Mouse (Mus musculus) megakaryocyte, embryonic 14.5 days (primary cell): ENCODE data around the gene Cabp1. TPM values are rescaled to one million over a fixed set of nuclear protein-coding genes. Genes with fewer than 3 reads are reported as not detected.

Experiments used
- H3K27me3 ChIP-seq: replicated peaks from 2 replicates; pipeline ENCODE3; 2012; ENCODE audit warnings: inconsistent platforms
- H3K36me3 ChIP-seq: replicated peaks from 2 replicates; pipeline ENCODE3; 2012; ENCODE audit warnings: low read length, inconsistent platforms, mixed read lengths
- H3K4me1 ChIP-seq: 2 replicates; pipeline ENCODE4 v1.6.1; 2012; ENCODE audit warnings: inconsistent platforms
- H3K4me3 ChIP-seq: replicated peaks from 2 replicates; pipeline ENCODE3; 2012; ENCODE audit warnings: moderate library complexity, mild to moderate bottlenecking, inconsistent platforms
- H3K9me3 ChIP-seq: 2 replicates; pipeline ENCODE4 v1.6.1; 2012; ENCODE audit warnings: inconsistent platforms
- FLI1 ChIP-seq: IDR thresholded peaks from 2 replicates; pipeline ENCODE4 v1.6.1; 2012; ENCODE audit warnings: low read length, inconsistent platforms, mixed read lengths
- GATA1 ChIP-seq: IDR thresholded peaks from 3 replicates; pipeline ENCODE4 v1.6.1; 2012; ENCODE audit warnings: mixed read lengths, low read length, inconsistent platforms, borderline replicate concordance
- polyA plus RNA-seq: library from polyadenylated mRNA; stranded (reverse); fragments of >175 nt; gene quantifications from 2 replicates; pipeline ENCODE4 v1.2.3, GENCODE M21; 2012; ENCODE audit warnings: low replicate concordance; ENCODE audit not compliant: insufficient read depth

The Cabp1 gene
- polyA plus RNA-seq, 1 experiment, result 1.7 TPM

- TF ChIP-seq FLI1 (no peak), GATA1 (no peak)
- Histone ChIP-seq H3K4me1 (peaks cover 16% of the 10 kb centered on the region), H3K9me3 (peaks cover 4% of the 10 kb centered on the region; the same call in 1 of the 2 replicates), H3K27me3 (peaks cover 65% of the 10 kb centered on the region), H3K4me3 (no peak overlapping the region), H3K36me3 (no peaks in the 10 kb centered on the region)
Measured at GRCm38 (mm10) chr5:115212451-115212850, 18.3 kb upstream of the Cabp1 start.

GRCm38 (mm10) chr5:115210380-115210779 is 16.2 kb upstream of the Cabp1 start:
- Histone ChIP-seq H3K27me3 (peaks cover 62% of the 10 kb centered on the region), H3K4me3 (no peak overlapping the region), H3K36me3 (no peaks in the 10 kb centered on the region), H3K4me1 (peaks cover 19% of the 10 kb centered on the region), H3K9me3 (peaks cover 4% of the 10 kb centered on the region; the same call in 1 of the 2 replicates)
- TF ChIP-seq FLI1 (no peak), GATA1 (no peak)

- H3K27me3 ChIP-seq, result peaks cover 66% of the 10 kb centered on the region
- no peak overlapping the region for H3K4me3 ChIP-seq
- H3K36me3 ChIP-seq, result no peaks in the 10 kb centered on the region
- peaks cover 4% of the 10 kb centered on the region; the same call in 1 of the 2 replicates for H3K9me3 ChIP-seq
- H3K4me1 ChIP-seq, result peaks cover 25% of the 10 kb centered on the region
- TF ChIP-seq GATA1 (no peak), FLI1 (no peak)
Measured at GRCm38 (mm10) chr5:115208601-115209000, 14.4 kb upstream of the Cabp1 start.

- TF ChIP-seq FLI1 (no peak), GATA1 (no peak)
- Histone ChIP-seq H3K4me1 (peaks cover 29% of the 10 kb centered on the region), H3K4me3 (no peak overlapping the region), H3K36me3 (no peaks in the 10 kb centered on the region), H3K27me3 (peaks cover 64% of the 10 kb centered on the region), H3K9me3 (no peaks in the 10 kb centered on the region)
Measured at GRCm38 (mm10) chr5:115207892-115208291, 13.7 kb upstream of the Cabp1 start.

GRCm38 (mm10) chr5:115207244-115207643 is 13.1 kb upstream of the Cabp1 start:
- H3K36me3 ChIP-seq, result no peaks in the 10 kb centered on the region
- H3K4me1 ChIP-seq, result peaks cover 29% of the 10 kb centered on the region
- H3K9me3 ChIP-seq, result no peaks in the 10 kb centered on the region
- TF ChIP-seq FLI1, result no peak
- TF ChIP-seq GATA1, result no peak
- H3K4me3 ChIP-seq, result no peak overlapping the region
- peaks cover 63% of the 10 kb centered on the region for H3K27me3 ChIP-seq

- no peaks in the 10 kb centered on the region for H3K9me3 ChIP-seq
- peaks cover 59% of the 10 kb centered on the region for H3K27me3 ChIP-seq
- H3K4me3 ChIP-seq, result peak overlapping the region; percentile 88
- TF ChIP-seq FLI1 (no peak), GATA1 (no peak)
- no peaks in the 10 kb centered on the region for H3K36me3 ChIP-seq
- peaks cover 29% of the 10 kb centered on the region for H3K4me1 ChIP-seq
Measured at GRCm38 (mm10) chr5:115204562-115205311, 10.6 kb upstream of the Cabp1 start.

GRCm38 (mm10) chr5:115203735-115204561 is 9.8 kb upstream of the Cabp1 start:
- no peaks in the 10 kb centered on the region for H3K36me3 ChIP-seq
- H3K27me3 ChIP-seq, result peaks cover 61% of the 10 kb centered on the region
- peaks cover 4% of the 10 kb centered on the region; the same call in 1 of the 2 replicates for H3K9me3 ChIP-seq
- peaks cover 29% of the 10 kb centered on the region for H3K4me1 ChIP-seq
- peak overlapping the region; percentile 84 for H3K4me3 ChIP-seq
- TF ChIP-seq FLI1 (no peak), GATA1 (no peak)

- peaks cover 35% of the 10 kb centered on the region for H3K4me1 ChIP-seq
- TF ChIP-seq GATA1 (no peak), FLI1 (no peak)
- H3K9me3 ChIP-seq, result peaks cover 10% of the 10 kb centered on the region; the same call in 1 of the 2 replicates
- H3K36me3 ChIP-seq, result no peaks in the 10 kb centered on the region
- H3K4me3 ChIP-seq, result peak overlapping the region; percentile 85
- H3K27me3 ChIP-seq, result peaks cover 91% of the 10 kb centered on the region
Measured at GRCm38 (mm10) chr5:115194626-115195221, 543 bp upstream of the Cabp1 start.

GRCm38 (mm10) chr5:115193226-115193625 is 955 bp downstream of the Cabp1 start:
- Histone ChIP-seq H3K27me3 (peaks cover 95% of the 10 kb centered on the region), H3K4me3 (peak overlapping the region; percentile 85), H3K9me3 (peaks cover 7% of the 10 kb centered on the region; the same call in 1 of the 2 replicates), H3K4me1 (peaks cover 38% of the 10 kb centered on the region), H3K36me3 (no peaks in the 10 kb centered on the region)
- TF ChIP-seq GATA1 (no peak), FLI1 (no peak)
